Mouse (Mus musculus): ENCODE measurements around the gene Hadhb.

DNA sequence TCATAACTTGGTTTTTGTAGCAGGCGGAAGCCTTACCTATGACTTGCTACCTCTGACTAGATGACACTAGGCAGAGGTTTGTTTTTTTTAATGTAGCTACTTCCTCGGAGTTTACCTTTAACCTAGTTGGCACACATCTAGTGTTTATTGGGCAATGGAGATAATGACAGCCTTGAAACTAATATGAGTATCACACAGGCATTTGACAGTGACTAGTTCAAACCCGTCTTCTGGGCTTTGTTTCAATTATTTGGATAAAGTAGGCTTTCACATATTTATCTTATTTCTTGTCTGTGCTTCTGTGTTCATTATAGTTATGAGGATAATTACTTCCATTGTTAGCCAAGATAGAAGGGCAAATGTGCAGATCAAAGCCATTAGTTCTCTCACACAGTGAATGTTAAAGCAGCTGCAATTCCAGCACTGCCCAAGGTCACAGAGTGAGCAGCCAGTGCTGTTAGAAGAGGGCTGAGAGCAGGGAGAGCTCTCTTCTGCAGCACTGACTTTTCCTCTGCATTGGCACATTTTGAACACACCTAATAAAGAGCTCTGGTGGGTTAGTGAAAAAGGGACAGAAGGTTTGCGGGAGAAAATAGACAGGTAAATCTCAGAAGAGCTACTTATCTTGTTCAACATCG lies 15.4 kb downstream of the Hadhb start:
- no peak for TF ChIP-seq CTCF (IDR thresholded peaks at IDR 0.05)
- no peak for TF ChIP-seq EP300 (IDR thresholded peaks at IDR 0.05)
